Mouse (Mus musculus) c-Kit-positive CD71-positive TER-119-positive erythroid progenitor cells, embryonic 14.5 days (primary cell): ENCODE measurements around the gene Egflam.

Experiments used
- DNase-seq: peaks from one replicate; pipeline ENCODE4 v3.0.0-alpha.2; 2013; ENCODE audit warnings: low spot score

Egflam gene

DNA sequence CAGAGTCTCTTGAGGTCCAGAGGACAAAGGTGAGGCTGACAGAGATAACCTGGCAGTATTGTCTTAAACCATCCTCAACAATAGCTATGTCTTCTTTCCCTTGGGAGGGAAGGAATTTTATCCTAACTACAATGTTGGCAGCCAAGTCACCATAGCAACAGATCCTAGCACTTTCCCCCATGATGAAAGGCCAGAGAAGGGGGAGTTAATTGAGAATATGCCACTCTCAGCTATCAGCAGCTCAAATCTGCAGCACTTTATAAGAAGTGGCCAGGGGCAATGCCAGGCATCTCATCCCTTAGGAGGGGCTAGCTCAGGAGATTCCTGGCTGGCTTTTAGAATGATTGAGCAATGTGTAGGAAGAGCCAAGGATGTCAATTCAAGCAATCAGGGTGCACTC lies 105.3 kb downstream of the Egflam start:
- DNase-seq = no peak

DNA sequence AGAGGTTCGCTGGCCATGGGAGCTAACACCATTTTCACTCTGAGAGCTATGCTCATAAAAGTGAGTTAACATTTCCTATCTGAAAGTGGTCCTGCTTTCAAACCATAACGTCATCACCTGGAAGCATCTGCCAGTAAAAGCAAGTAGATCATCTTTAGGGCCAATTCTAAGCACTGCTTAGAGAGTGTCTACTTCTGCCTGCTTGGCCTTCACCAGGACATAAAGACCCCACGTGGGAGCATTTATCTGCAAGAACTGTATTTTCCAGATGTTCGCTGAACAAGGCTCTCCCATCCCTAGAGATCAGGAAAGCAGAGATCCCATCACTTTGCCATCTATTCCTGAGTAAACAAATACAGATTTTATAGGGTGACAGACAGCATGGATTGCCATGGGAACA lies 108.2 kb downstream of the Egflam start:
- no peak for DNase-seq

DNA sequence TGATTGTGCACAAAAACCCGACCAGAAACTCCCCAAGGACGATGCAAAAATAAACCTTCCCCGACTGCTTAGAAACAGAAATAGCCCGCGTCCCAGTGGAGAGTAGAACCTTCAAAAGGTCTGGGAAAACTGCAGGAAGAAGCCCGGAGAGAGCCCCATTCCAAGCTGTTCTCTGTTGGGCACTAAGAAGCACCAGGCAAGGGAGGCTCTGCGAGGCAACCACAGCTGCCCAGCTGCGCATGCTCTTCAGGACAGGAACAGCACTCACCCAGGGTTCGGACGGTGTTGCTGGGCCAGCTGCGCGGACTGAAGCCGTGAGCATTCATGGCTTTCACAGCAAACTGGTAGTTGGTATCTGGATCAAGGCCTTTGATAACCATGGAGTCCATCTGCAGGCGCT lies 108.7 kb downstream of the Egflam start:
- no peak for DNase-seq

DNA sequence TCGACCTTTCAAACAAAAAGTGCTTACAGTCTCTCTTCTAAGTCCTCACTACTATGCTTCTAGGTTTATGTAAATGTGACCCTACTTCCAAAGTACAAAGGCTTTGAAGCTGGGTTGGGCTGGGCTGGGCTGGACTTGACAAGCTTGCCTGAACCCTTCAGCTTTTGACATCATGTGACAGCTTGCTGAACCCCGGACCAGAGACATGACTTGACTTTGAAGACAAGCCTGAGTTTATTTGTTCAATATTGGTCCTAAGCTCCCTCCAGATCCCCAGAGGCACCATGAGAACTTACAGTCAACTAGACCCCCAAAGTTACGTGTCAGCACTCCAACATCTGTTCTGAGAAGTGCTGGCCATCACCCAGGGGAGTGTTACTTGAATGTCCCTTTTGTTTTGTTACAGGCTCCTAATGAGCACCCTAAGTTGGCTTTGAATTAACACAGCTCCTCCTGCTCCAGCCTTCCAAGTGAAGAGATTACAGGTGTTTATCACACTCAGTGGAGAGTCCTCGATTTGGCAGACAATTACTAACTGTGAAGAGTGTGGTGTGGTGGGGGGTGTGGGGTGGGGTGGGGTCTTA lies 109.3 kb downstream of the Egflam start:
- no peak for DNase-seq

DNA sequence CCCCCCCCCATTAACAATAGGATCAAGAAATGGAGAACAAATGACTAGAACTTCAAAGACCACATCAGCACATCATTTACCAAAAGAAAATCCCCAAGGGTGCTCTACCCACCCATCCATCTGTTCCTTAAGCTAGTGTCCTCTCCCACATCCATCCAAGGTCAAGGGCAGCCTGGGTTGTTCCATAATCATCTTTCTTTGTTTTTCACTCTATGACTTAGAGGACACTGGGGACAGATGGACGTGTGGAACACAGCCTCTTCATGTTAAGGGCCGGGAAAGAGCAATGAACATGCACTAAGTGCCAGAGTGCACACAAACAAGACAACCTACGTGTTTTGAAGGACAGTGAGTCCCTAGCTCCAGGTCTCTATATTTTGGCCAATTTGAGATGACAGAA lies 110.3 kb downstream of the Egflam start:
- DNase-seq = no peak

DNA sequence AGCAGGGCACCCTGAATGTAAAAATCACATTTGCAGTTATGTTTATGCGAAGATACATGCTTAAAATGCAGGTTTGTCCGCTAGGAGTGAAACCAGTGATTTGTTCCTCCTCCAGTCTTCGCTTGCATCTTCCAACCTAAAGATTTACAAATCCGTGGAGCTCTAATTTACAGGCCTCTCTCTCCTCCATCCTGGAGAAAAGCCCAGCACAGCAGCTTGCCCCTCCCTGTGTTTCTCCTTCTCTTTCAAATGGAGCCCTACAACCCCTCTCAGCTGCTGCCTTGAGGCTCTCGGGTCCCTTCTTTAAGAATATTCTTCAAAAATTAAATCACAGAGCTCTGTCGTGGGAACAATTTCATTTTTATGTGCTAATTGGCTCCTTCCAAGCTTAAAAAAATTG lies 116.6 kb downstream of the Egflam start:
- no peak for DNase-seq

DNA sequence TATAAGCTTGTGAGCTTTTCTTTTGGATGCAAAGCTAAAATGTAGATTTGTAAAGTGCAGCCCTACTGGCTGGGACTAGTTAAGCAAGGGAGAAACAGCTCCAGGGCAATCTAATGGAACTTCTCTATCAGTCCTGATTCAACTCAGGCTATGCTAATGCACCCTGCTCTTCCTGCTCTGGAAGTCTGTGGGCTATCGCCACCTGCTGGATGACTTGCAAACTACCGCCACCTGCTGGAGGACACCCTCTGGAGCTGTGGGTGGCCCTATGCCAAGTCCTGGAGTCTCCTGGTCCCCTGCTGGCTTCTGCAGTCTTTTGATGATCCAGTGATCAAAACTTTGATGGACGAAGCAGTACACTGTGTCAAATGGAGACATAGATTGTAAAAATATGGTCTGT lies 134.4 kb downstream of the Egflam start:
- peak; percentile 34 for DNase-seq

DNA sequence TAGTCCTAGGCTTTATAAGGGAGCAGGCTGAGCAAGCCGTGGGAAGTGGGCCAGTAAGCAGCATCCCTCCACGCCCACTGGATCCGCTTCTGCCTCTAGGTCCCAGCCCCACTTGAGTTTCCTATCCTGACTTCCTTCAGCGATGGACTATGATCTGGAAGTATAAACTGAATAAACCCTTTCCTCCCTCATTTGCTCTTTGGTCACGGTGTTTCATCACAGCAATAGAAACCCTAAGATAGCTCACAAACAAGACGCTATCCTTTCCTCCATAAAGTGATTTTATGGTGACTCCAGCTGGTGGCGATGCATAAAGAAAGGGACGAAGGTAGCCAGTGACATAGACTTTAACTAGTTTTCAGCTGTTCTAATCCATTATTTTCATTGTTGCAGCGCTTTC lies 134.9 kb downstream of the Egflam start:
- no peak for DNase-seq

DNA sequence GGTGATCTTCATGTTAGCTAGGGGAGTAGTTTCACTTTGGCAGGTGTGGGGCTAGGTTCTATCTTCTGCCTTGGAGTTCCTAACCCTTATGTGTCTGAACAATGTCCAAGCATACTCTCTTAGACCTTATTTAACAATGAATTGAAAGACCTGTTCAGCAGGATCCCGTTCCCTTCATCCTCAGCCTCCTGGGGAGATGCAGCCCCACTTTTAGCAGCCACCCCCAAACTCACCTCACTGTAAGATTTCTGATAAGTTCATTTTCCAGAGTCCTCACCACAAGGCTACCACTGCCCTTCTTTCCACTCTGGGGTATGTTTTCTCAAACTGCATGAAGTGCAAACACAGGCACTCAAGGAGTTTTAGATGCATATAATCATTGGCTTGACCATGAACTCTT lies 136.8 kb downstream of the Egflam start:
- no peak for DNase-seq

DNA sequence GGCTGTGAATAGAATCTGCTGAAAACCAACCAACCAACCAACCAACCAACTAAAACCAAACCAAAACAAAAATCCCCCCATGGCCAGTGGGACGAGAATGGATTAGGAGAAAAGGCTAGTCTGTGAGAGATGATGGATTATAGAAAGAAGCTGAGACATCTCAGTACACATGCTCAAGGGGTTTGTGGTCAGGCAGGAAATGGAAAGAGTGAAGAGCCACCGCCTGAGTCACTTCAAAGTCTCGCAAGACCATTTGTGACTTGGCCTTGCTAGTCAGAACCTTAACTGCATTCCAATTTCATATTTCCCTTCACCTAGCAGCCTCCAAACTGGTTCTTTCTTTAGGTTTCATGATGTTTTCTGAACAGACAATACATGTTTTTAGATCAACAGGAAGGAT lies 141.6 kb downstream of the Egflam start:
- no peak for DNase-seq

DNA sequence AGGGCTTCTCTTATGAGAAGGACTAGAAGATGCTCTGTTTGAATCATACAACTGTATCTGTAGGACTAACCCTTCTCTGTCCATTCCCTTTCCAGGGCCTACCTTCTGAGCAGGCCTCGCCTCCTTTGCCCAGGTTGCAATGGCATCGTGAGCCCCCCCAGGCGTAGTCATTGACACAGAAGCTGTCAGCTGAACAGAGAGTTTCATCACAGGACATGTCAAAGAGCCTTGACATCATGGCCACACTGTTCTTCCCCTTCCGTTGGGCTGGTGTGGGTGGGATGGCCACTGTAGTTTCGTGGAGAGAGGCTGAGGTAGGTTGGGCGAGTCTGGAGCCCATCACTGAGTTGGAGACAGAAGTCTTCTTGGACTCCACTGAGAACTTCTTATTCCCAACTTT lies 144.9 kb downstream of the Egflam start:
- no peak for DNase-seq

DNA sequence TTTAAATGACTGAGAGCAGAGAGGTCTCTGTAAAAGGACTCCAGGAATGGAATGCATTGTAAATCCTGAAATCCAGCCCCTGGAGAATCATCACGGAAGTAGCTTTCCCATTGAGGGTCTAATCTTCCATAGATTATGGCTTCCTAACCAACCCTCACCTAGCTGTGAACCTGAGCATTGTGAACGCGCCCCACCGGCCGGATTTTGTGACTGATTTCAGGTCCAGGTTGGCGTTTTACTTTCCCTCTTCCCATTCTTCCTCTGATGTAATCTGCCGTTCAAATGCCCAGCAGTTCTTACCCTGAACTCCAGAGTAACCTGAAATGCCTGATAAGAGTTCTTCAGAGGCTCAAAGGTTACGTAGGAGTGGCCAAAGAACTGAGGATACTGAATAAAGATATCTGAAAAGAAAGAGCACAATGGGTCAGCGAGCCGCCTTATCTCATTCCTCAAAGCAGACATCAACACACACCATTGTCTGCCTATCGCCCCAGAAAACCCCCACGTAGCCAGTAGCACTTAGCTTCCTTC lies 146.0 kb downstream of the Egflam start:
- no peak for DNase-seq

DNA sequence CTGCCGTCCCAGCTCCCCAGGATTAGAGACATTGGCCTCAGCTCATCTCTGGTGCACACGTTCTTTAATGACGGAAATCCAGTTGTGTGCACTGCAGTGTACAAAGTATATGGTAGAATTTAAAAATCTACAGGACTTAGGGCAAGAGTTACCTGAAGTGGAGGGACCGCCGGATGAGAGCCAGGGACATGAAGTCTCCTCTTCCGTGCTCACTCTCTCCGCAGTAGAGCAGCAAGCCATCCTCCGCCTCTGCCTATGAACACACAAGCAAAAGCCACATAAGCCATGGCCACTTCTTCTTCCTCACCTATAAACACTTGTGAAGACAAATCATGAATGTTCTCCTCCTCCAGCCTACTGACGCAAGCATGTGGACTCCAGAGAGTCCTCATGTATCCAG lies 147.2 kb downstream of the Egflam start:
- no peak for DNase-seq

DNA sequence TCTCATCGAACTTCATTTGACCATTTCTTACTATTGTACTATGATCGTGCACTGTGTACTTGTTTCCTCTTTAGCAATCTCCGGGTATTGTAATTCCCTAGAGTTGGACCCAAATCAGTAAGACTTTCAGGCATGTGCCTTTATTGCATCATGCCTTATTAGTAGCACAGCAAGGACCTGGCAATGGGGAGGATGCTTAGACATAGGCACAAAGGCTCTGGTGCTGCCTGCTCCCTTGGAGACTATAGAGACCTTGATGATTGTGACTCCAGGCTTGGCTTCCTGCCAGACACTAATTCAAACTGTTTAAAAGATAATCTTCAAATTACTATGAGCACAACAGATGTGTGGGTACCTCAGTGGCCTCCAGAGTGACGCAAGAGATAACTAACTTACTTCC lies 149.0 kb downstream of the Egflam start:
- no peak for DNase-seq

DNA sequence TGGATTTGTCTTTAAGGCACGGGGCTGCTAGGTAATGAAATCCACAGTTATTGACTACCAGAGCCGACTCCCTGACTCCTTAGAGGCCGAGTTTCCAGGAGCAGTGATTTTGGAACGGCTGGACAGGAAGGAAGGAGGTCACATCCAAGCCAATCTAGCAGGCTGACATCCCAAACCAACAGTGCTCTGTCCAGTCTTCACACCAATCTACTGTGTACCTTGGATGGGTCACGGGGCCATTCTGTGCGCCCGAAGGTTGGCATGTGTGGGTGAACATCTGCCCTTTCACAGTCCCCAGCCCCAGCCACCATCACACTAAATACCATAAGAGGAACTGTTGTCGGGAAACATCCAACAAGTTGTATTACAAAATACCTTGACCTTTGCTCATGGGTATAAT lies 150.9 kb downstream of the Egflam start:
- DNase-seq = no peak

DNA sequence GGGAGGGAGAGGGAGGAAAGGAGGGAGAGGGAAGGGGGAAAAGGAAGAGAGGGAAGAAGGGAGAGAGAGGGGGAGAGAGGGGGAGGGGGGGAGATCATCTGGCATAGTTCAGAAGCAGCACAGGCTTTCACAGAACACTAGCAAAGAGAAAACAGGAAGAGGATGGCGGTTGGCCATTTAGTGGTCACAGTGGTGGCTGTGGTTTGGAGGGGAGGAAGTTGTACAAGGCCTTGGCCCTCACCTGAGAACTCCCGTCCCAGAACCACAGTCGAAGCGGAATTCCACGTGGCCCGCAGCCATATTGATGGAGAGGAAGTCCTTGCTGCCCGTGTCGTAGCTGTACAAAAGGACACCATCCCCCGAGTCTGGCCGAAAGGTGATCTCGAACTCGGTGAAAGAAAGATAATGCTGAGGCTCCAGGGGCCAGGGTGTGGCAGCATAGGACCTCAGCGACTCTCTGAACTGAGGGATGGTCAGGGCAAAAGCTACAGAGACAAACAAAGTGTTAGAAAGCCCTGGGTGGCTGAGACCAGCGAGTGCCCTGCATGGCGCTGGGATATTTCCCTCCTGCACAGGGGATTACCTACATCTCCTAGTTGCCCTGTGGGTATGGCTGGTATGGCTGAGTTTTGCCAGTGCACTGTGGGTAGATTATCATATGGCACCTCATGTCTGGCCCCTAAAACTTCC lies 155.9 kb downstream of the Egflam start:
- no peak for DNase-seq

DNA sequence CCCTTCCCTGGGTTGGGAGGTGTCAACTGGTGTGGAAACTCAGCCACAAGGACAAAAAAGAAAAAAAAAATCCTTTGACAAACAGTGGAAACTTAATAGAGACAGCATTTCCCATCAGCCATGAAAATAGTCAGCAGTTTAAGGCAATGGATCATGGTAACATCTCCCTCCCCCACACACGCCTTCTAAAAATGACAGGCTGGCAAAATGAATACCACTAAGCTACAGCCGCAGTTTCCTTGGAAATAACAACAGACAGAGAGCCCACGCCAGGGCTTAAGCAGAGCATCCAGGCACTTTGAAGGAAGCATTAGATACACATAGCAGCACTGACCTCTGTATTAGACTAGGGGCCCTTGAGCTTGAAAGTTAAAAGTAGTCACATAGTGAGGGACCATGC lies 157.2 kb downstream of the Egflam start:
- DNase-seq = no peak

DNA sequence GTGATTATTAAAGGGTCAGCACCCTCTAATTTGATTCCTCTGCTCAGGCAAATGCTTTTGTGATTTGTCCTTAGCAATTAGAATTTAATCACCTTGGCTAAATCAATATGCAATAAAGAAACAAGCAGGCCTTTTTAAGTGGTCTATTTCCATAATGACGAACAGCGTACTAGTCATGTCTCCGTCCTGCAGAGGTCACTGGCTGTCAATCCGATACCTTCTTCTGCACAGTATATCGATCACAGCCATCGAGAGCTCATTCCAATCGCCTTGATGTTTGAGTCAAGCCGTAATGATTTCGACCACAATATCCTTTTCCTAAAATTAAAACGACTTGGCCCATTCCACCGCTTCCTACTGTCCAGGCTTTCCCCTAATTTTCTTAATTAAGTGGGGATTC lies 158.3 kb downstream of the Egflam start:
- no peak for DNase-seq

DNA sequence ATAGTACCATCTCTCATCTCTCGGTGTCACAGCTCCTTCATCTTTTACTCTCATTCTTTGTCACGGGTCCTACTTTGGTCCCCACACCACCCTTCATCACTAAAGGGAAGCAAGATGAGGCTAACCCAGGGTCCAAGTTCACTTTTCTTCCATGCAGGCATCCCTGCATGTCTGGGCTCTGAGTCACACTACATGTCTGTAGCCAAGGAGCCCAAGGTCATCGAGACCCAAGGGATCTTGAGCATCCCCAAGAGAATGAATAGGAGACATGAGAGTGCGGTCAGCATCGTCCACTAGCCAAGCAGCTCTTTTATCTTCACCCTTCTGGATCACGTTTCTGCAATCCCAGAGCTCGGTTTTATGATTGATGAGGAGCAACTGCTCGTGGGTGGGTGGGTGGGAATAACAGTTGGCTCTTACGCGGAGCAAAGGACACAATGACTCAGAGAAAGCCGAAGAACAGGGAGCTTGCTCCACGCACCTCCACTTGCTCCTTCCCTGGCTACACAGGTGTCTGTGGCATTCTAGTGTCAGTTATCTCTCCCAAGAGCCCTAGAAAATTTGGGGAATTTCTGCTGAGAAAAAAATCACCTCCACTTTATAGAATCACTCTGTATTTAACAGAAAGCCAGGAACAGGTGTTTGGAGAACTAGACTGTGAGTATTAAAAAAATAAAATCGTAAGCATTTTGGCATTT lies 164.7 kb downstream of the Egflam start:
- DNase-seq = no peak

DNA sequence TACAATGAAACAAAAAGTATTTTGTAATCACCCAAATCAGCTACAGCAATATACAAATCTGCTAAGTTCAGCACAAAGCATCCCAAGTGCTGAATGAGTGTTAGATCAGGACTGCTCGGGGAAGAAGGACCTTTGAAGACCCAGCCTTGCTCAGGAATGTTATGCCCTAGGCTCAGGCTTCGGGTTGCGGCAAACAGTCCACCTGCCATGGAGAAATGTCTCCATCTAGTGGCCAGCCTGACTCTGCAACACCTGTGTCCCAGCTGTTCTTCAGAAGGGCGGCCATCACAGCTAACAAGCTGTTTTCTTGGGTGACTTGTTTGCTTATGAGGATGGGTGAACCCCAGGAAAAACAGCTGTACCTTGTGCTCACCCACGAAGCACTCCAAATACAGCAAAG lies 172.0 kb downstream of the Egflam start:
- peak; percentile 30 for DNase-seq

DNA sequence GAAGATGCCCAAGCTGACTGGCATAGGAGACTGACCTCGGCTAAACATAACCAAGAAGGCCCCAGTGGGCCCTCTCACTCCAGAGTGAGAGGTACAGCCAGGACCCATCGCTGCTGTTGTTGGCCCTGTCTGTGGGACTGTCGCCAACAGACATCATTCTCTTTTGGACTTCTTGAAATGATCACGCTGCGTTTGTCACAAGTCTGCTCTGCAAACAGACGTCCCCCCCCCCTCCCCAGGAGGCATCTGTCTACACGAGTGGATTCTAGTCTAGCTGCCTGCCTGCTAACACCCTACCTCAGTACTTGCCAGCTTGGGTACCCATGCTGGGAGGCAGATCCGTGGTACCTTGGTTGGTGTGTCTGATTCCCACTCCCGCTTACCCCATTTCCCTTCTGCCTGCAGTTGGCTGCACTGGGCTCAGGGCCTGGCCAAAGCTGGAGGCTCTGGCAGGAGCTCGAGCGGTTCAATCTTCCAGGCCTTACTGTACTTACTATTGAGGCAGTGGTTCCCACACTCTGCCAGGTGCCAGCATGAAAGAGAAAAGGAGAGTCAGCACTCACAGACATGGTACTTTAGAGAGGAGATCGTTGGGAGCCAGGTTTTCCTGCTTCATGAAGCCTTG lies 173.9 kb downstream of the Egflam start:
- DNase-seq = no peak

DNA sequence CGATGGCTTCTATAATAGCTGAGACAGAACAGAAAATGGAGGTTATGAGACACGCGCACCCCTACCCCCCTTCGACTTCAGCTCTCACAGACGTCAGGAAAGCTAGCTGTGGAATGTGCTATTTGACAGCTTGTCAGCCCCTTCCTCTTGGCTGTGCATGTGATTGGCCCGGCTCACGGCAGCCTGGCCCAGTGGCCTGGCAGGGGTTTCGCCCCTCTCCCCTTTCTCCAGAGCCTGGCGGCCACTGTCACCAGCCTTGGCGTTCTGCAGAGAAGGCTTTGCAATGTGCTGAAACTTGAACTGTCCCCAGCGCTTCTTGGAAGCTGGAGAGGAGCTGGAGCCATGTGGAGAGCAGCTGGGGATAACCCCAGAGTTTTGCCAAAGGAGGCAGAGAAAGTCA lies 175.4 kb downstream of the Egflam start:
- no peak for DNase-seq

DNA sequence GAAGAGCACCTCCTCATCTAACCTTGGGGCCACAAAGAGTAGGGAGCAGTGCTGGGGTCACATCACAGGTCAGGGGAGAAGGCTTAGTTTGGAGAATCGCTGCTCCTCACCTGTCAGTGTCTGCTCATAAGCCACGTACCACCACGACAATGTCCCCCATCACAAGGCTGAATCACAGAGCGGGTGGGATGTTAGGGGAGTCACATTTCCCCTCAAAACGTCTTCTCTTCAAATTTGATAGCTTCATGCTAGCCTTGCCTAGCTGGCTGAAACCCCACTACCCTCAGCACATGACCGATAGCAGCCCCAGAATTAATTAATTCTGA lies 181.0 kb downstream of the Egflam start:
- no peak for DNase-seq
